Mouse (Mus musculus): Measurements from ENCODE around the gene Dgkz. TPM values are rescaled to one million over a fixed set of nuclear protein-coding genes. Genes with fewer than 3 reads are reported as not detected.

Dgkz gene
- polyA plus RNA-seq, 1 experiment = 106 TPM

DNA sequence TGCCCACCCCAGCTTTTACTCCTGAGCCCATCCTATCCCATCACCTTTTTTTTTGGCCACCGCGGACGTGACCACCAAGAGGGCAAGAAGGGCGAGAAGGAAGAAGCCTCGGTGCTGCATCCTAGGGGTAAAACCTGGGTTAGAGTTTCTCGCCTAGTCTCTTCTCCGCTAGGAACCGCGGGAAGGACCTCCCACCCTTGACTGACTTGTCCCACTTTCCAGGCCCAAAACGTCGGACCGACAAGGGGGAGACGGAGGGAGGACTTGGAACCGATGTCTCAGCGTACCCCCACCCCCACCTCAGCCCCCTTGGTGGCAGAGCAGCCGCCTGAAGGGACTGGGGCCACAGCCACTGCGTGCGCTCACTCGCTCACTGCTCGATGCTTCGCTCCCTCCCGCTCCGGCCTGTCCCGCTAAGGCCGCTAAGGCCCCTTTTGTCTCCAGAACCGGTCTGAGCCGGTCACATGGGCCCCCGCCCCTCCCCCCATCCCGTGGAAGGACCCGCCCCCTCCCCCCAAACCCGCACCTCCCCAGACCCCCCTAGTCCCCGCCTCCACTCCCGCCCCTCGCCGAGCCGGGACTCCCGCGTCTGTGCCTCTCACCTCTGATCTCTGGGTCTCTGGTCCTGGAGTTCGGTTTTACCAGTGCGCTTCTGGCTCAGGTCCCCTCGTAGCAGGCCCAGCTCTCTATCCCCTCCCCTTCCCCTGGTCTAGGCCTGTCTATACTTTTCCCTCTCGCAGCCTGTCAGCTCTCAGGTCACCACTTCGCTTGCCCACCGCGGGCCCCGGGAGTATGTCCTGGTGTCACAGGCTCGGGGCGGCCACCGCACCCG, 44.1 kb downstream of the Dgkz start:
- H3K4me1 ChIP-seq (ENCODE audit: control insufficient read depth, insufficient read depth, low read length) = peaks cover 8% of the 10 kb centered on the region; the same call in 1 of the 2 replicates
- WGBS = 22% methylated on average over 49 of the region's 50 CpGs
- H3K27ac ChIP-seq (ENCODE audit: insufficient read depth, low read depth, low read length) = peak overlapping the region; percentile 28; the same call in 1 of the 2 replicates
- H3K27me3 ChIP-seq (replicated peaks; ENCODE audit: control insufficient read depth, insufficient read depth, low read length) = no peaks in the 10 kb centered on the region
- TF ChIP-seq CTCF (conservative IDR thresholded peaks at IDR 0.05; ENCODE audit: insufficient read depth, insufficient read length, low read depth, low read length) = no peak
- peak; percentile 20 for TF ChIP-seq POLR2A (IDR thresholded peaks at IDR 0.05; ENCODE audit: low read depth, low read length)
- no peaks in the 10 kb centered on the region; the same call in 1 of the 2 replicates for H3K36me3 ChIP-seq (ENCODE audit: control insufficient read depth, insufficient read depth, low read length)
- DNase-seq = peak; percentile 30
- peak overlapping the region; percentile 24; the same call in 1 of the 2 replicates for H3K4me3 ChIP-seq (ENCODE audit: insufficient read depth, low read depth, low read length)

DNA sequence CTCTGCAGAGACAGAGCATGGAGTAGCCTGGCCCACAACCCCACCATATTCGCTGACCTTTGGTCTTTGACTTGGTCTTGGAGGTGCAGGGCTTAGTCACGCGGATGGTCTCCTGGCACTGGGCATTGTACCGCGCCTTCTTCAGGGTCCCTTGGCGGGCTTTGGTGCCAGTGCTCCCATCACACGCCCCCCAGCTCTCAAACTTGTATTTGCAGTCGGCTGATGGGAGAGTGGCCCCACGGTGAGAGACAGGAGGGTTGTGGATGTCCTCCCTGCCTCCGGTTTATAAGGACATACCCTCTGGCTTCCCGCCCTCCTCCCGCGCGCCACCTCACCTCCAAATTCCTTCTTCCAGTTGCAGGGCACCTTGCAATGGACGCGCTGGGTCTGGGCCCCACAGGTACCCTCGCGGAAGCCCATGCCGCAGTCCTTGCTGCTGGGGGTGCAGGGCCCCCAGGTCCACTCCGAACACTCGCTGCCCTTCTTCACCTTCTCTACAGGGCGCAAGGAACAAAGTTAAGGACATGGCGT, 44.8 kb downstream of the Dgkz start:
- 24% methylated on average over 23 of the region's 23 CpGs for WGBS
- Histone ChIP-seq H3K27me3 (replicated peaks; ENCODE audit: control insufficient read depth, insufficient read depth, low read length) (no peaks in the 10 kb centered on the region), H3K27ac (ENCODE audit: insufficient read depth, low read depth, low read length) (peak overlapping the region; percentile 28; the same call in 1 of the 2 replicates), H3K36me3 (ENCODE audit: control insufficient read depth, insufficient read depth, low read length) (no peaks in the 10 kb centered on the region), H3K4me1 (ENCODE audit: control insufficient read depth, insufficient read depth, low read length) (peaks cover 8% of the 10 kb centered on the region; the same call in 1 of the 2 replicates), H3K4me3 (ENCODE audit: insufficient read depth, low read depth, low read length) (peak overlapping the region; percentile 24; the same call in 1 of the 2 replicates)
- peak; percentile 80 for DNase-seq
- TF ChIP-seq CTCF (conservative IDR thresholded peaks at IDR 0.05; ENCODE audit: insufficient read depth, insufficient read length, low read depth, low read length) = no peak
- no peak for TF ChIP-seq POLR2A (IDR thresholded peaks at IDR 0.05; ENCODE audit: low read depth, low read length)

DNA sequence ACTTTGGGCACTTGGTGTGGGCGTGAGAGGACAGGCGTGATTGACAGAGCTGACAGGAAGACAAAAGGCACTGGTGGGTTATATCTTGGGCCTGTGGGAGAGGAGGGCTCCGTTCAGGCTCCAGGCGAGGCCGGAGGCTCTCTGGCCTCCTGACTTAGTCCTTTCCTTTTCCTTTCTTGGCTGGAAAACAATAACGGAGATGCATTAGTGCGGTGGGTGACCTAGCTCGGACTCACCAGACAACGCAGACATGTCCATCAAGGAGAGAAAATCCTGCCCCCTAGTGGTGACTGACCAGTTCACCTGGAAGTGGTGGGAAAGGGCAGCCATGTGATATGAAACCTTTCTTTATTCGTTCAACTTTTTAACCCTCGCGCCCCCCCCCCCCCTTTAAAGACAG, 45.7 kb downstream of the Dgkz start:
- H3K27me3 ChIP-seq (replicated peaks; ENCODE audit: control insufficient read depth, insufficient read depth, low read length) = no peaks in the 10 kb centered on the region
- 21% methylated on average over 12 of the region's 12 CpGs for WGBS
- DNase-seq = peak; percentile 71
- peaks cover 8% of the 10 kb centered on the region; the same call in 1 of the 2 replicates for H3K4me1 ChIP-seq (ENCODE audit: control insufficient read depth, insufficient read depth, low read length)
- H3K4me3 ChIP-seq (ENCODE audit: insufficient read depth, low read depth, low read length) = no peak overlapping the region
- H3K36me3 ChIP-seq (ENCODE audit: control insufficient read depth, insufficient read depth, low read length) = no peaks in the 10 kb centered on the region
- H3K27ac ChIP-seq (ENCODE audit: insufficient read depth, low read depth, low read length) = no peak overlapping the region
- TF ChIP-seq CTCF (conservative IDR thresholded peaks at IDR 0.05; ENCODE audit: insufficient read depth, insufficient read length, low read depth, low read length) = peak; percentile 75
- no peak for TF ChIP-seq POLR2A (IDR thresholded peaks at IDR 0.05; ENCODE audit: low read depth, low read length)

DNA sequence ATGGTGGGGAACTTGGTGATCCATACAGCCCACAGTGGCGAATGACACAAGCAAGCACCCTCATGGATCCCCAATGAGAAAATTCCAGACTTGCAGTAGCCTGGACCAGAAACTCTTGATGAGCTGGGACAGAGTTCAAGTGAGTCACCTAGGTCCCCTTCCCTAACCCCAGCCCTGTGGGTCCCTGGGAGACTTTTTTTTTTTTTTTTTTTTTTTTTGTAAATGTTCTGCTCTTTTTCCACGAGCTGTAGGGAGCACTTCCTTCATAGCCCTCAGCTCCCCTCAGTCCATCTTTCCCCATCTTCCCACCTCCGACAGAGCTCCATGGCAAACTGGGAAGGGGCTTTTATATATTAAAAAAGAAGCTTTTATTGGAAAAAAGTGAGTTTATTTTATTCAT, 46.2 kb downstream of the Dgkz start:
- DNase-seq = no peak
- Histone ChIP-seq H3K4me1 (ENCODE audit: control insufficient read depth, insufficient read depth, low read length) (peaks cover 8% of the 10 kb centered on the region; the same call in 1 of the 2 replicates), H3K36me3 (ENCODE audit: control insufficient read depth, insufficient read depth, low read length) (no peaks in the 10 kb centered on the region), H3K27me3 (replicated peaks; ENCODE audit: control insufficient read depth, insufficient read depth, low read length) (no peaks in the 10 kb centered on the region), H3K27ac (ENCODE audit: insufficient read depth, low read depth, low read length) (no peak overlapping the region), H3K4me3 (ENCODE audit: insufficient read depth, low read depth, low read length) (no peak overlapping the region)
- no peak for TF ChIP-seq POLR2A (IDR thresholded peaks at IDR 0.05; ENCODE audit: low read depth, low read length)
- TF ChIP-seq CTCF (conservative IDR thresholded peaks at IDR 0.05; ENCODE audit: insufficient read depth, insufficient read length, low read depth, low read length) = no peak
- WGBS = 77% methylated on average over 3 of the region's 3 CpGs

DNA sequence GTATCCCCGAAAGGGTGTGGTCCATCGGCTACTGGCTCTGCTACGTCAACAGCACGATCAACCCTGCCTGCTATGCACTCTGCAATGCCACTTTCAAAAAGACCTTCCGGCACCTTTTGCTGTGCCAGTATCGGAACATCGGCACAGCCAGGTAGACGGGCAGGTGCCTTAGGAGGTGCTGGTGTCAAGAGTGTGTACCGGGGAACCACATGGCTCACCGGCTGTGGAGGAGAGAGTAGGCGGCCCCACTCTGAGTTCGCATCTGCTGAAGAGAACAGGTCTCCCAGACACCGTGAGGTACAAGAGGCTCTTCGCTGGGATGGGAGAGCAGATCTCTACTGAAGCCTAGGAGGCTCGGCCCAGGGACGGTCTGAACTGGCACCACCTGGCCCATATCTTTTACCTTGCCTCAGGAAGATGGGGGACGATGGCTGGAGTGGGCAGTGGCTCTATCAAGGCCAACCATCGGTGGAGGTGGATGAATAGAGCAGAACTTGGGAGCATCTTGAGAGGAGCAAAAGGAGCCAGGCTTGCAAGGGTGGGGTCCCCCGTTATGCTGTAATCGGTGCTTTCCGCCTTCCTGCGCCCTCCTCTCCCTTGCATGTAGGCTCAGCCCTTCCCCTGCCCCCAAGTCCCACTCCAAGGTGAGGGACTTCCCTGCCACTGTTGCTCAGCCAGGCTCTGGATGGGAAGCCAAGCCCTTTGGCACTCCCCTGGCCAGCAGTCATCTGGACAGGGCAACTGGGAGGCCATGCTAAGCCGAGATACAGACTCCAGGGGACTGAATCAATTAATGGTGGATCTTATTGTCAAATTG, 46.9 kb downstream of the Dgkz start:
- WGBS = 82% methylated on average over 23 of the region's 23 CpGs
- TF ChIP-seq POLR2A (IDR thresholded peaks at IDR 0.05; ENCODE audit: low read depth, low read length) = no peak
- no peak for TF ChIP-seq CTCF (conservative IDR thresholded peaks at IDR 0.05; ENCODE audit: insufficient read depth, insufficient read length, low read depth, low read length)
- H3K4me1 ChIP-seq (ENCODE audit: control insufficient read depth, insufficient read depth, low read length) = peaks cover 8% of the 10 kb centered on the region; the same call in 1 of the 2 replicates
- no peaks in the 10 kb centered on the region for H3K36me3 ChIP-seq (ENCODE audit: control insufficient read depth, insufficient read depth, low read length)
- H3K27ac ChIP-seq (ENCODE audit: insufficient read depth, low read depth, low read length) = no peak overlapping the region
- H3K4me3 ChIP-seq (ENCODE audit: insufficient read depth, low read depth, low read length) = no peak overlapping the region
- no peaks in the 10 kb centered on the region for H3K27me3 ChIP-seq (replicated peaks; ENCODE audit: control insufficient read depth, insufficient read depth, low read length)
- DNase-seq = no peak

DNA sequence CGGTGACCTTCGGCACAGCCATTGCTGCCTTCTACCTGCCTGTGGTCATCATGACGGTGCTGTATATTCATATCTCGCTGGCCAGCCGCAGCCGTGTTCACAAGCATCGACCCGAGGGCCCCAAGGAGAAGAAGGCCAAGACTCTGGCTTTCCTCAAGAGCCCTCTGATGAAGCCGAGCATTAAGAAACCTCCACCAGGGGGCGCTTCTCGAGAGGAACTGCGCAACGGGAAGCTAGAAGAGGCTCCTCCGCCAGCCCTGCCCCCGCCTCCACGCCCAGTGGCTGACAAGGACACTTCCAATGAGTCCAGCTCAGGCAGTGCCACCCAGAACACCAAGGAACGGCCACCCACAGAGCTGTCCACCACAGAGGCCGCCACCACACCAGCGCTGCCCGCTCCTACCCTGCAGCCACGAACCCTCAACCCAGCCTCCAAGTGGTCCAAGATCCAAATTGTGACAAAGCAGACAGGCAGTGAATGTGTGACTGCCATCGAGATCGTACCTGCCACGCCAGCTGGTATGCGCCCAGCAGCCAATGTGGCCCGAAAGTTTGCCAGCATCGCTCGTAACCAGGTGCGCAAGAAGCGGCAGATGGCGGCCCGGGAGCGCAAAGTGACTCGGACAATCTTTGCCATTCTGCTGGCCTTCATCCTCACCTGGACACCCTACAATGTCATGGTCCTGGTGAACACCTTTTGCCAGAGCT, 47.7 kb downstream of the Dgkz start:
- Histone ChIP-seq H3K4me3 (ENCODE audit: insufficient read depth, low read depth, low read length) (no peak overlapping the region), H3K27me3 (replicated peaks; ENCODE audit: control insufficient read depth, insufficient read depth, low read length) (no peaks in the 10 kb centered on the region), H3K36me3 (ENCODE audit: control insufficient read depth, insufficient read depth, low read length) (no peaks in the 10 kb centered on the region), H3K4me1 (ENCODE audit: control insufficient read depth, insufficient read depth, low read length) (peaks cover 8% of the 10 kb centered on the region; the same call in 1 of the 2 replicates), H3K27ac (ENCODE audit: insufficient read depth, low read depth, low read length) (no peak overlapping the region)
- WGBS = 50% methylated on average over 34 of the region's 34 CpGs
- TF ChIP-seq POLR2A (IDR thresholded peaks at IDR 0.05; ENCODE audit: low read depth, low read length) (no peak), CTCF (conservative IDR thresholded peaks at IDR 0.05; ENCODE audit: insufficient read depth, insufficient read length, low read depth, low read length) (peak; percentile 54)
- DNase-seq = peak; percentile 79

Data from kidney, adult 2 months (tissue).